Mouse (Mus musculus) forebrain, embryonic 12.5 days (tissue): Measurements from ENCODE around the gene Rnf222. TPM values are rescaled to one million over a fixed set of nuclear protein-coding genes. Genes with fewer than 3 reads are reported as not detected.

Experiments
- ATAC-seq: fragments of 200-750 bp; cut with Nextera tagmentation; 2 replicates; pipeline ENCODE4 v1.8.0; 2017; ENCODE audit warnings: moderate TSS enrichment; ENCODE audit not compliant: low FRiP score
- H3K27ac ChIP-seq: fragments of 300-500 bp; sonication (generic); 2 replicates; pipeline ENCODE4 v1.5.1; 2016; ENCODE audit warnings: mild to moderate bottlenecking
- H3K27me3 ChIP-seq: fragments of 300-500 bp; sonication (generic); 2 replicates; pipeline ENCODE4 v1.6.1; 2016; ENCODE audit warnings: mild to moderate bottlenecking
- H3K36me3 ChIP-seq: fragments of 300-500 bp; sonication (generic); replicated peaks from 2 replicates; pipeline ENCODE4 v1.6.1; 2016; ENCODE audit warnings: mild to moderate bottlenecking
- H3K4me1 ChIP-seq: fragments of 300-500 bp; sonication (generic); 2 replicates; pipeline ENCODE4 v1.6.1; 2016
- H3K4me2 ChIP-seq: fragments of 300-500 bp; sonication (generic); 2 replicates; pipeline ENCODE4 v1.6.1; 2016; ENCODE audit warnings: mild to moderate bottlenecking, moderate library complexity
- H3K4me3 ChIP-seq: fragments of 300-500 bp; sonication (generic); replicated peaks from 2 replicates; pipeline ENCODE4 v1.5.1; 2016; ENCODE audit warnings: mild to moderate bottlenecking
- H3K9ac ChIP-seq: fragments of 300-500 bp; sonication (generic); 2 replicates; pipeline ENCODE4 v1.6.1; 2016; ENCODE audit warnings: mild to moderate bottlenecking
- H3K9me3 ChIP-seq: fragments of 300-500 bp; sonication (generic); 2 replicates; pipeline ENCODE4 v1.6.1; 2016
- WGBS: fragments of 180-500 bp; shearing (Covaris S2); methylation state at CpG from one replicate; pipeline ENCODE4 v1.1.7; 2016; 5-methylcytosine and 5-hydroxymethylcytosine counted together
- polyA plus RNA-seq: library from polyadenylated mRNA; unstranded; fragments of >200 nt; fragmentation: Nextera tagmentation; extraction: Ambion mirVana; gene quantifications from 2 replicates; pipeline ENCODE4 v1.2.1, GENCODE M21; 2016

Rnf222 gene
- 0.06 TPM in 1 of 2 replicates, not detected in the other for polyA plus RNA-seq

- ATAC-seq, result no peak
- Histone ChIP-seq H3K27me3 (no peaks in the 10 kb centered on the region; the same call in 1 of the 2 replicates), H3K36me3 (no peaks in the 10 kb centered on the region), H3K9me3 (no peaks in the 10 kb centered on the region), H3K4me2 (no peak within 1 kb of the TSS), H3K4me3 (no peak within 1 kb of the TSS), H3K9ac (no peak within 1 kb of the TSS), H3K4me1 (no peaks in the 10 kb centered on the region), H3K27ac (no peak within 1 kb of the TSS)
- 37% methylated on average over 6 of the region's 6 CpGs for WGBS
These were observed at the start of gene Rnf222 for GRCm38 (mm10) chr11:68888253-68888652. Gene Rnf222 (plus strand): TSS chr11:68888553.

DNA sequence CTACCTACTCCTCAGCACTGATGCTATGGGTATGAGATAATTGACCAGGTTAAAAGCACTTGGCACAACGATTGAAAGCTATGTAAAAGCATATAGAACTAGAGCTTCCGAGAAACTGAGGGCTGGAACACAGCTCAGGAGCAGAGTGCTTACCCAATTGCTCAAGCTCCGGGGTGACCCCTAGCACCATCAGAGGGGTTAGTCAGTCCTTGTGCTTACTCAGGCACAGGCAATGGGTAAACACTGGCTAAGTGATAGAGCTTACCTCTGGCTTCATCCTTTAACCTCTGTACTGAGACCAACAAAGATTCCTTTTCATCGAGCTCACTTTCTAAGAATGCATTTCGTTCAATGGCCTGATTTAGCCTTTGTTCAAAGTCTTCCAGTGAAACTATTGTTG, 48.7 kb upstream of the Rnf222 start:
- no peak overlapping the region for H3K4me3 ChIP-seq
- peaks cover 61% of the 10 kb centered on the region for H3K36me3 ChIP-seq
- no peaks in the 10 kb centered on the region for H3K4me1 ChIP-seq
- no peak overlapping the region for H3K27ac ChIP-seq
- H3K9ac ChIP-seq, result no peak overlapping the region
- ATAC-seq, result no peak
- 58% methylated on average over 5 of the region's 5 CpGs for WGBS
- H3K9me3 ChIP-seq, result no peaks in the 10 kb centered on the region
- no peak overlapping the region for H3K4me2 ChIP-seq
- no peaks in the 10 kb centered on the region for H3K27me3 ChIP-seq

- WGBS, result 90% methylated on average over 7 of the region's 7 CpGs
- Histone ChIP-seq H3K27me3 (peaks cover 9% of the 10 kb centered on the region), H3K27ac (no peak overlapping the region), H3K9ac (no peak overlapping the region), H3K4me3 (no peak overlapping the region), H3K9me3 (no peaks in the 10 kb centered on the region), H3K4me2 (no peak overlapping the region), H3K36me3 (no peaks in the 10 kb centered on the region), H3K4me1 (peaks cover 27% of the 10 kb centered on the region)
- no peak for ATAC-seq
These were observed 37.5 kb upstream of the Rnf222 start for GRCm38 (mm10) chr11:68850862-68851261.

DNA sequence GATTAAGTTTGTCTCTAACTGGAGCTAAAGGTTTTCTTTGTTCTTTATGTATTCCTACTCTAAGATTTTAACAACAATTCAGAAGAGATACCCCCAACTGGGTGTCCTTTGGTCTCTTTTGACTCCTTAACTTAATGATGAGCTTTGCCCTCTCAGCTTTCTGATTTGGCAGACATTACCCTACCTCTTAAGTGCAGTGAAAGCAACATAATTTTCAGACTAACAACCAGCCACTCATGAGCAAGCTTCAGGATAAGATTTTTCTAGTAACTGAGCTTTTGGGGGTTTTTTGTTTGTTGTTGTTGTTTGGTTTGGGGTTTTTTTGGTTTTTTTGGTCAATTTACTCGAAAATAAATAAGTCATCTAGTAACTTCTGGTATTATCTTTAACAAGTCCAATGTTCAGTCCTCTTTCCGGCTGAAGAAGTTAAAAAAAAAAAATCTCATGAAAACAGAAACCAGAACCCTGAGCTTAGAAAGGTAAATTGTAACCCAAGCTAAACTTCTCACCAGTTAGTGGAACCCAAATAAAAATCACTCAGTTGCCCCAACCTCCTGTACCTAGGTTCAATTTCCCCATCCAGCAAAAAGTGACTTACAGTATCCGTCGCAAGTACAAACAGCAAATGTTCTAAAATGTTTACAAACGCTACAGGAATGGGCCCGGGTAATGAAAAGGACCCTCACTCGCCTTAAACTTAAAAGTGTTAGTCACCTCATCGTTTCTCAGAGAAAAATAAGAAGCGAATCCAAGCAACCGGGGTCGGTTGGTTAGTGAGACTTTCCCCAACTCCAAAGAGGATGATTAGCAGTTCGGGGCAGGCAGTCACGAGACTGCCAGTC, 36.5 kb upstream of the Rnf222 start:
- H3K4me2 ChIP-seq, result peak overlapping the region; percentile 71
- H3K9me3 ChIP-seq, result no peaks in the 10 kb centered on the region
- peak overlapping the region; percentile 92 for H3K9ac ChIP-seq
- H3K27me3 ChIP-seq, result peaks cover 10% of the 10 kb centered on the region
- H3K4me3 ChIP-seq, result peak overlapping the region; percentile 83
- peak overlapping the region; percentile 97 for H3K27ac ChIP-seq
- 4% methylated on average over 13 of the region's 13 CpGs for WGBS
- H3K4me1 ChIP-seq, result peaks cover 27% of the 10 kb centered on the region
- no peak for ATAC-seq
- H3K36me3 ChIP-seq, result no peaks in the 10 kb centered on the region

GRCm38 (mm10) chr11:68852486-68852901, 35.9 kb upstream of the Rnf222 start:
- H3K27me3 ChIP-seq, result peaks cover 10% of the 10 kb centered on the region
- under 1% methylated on average over 33 of the region's 36 CpGs for WGBS
- H3K4me3 ChIP-seq, result peak overlapping the region; percentile 83
- peak; percentile 28 for ATAC-seq
- H3K27ac ChIP-seq, result peak overlapping the region; percentile 97
- H3K36me3 ChIP-seq, result no peaks in the 10 kb centered on the region
- H3K9ac ChIP-seq, result peak overlapping the region; percentile 92
- H3K9me3 ChIP-seq, result no peaks in the 10 kb centered on the region
- peak overlapping the region; percentile 71 for H3K4me2 ChIP-seq
- peaks cover 27% of the 10 kb centered on the region for H3K4me1 ChIP-seq

DNA sequence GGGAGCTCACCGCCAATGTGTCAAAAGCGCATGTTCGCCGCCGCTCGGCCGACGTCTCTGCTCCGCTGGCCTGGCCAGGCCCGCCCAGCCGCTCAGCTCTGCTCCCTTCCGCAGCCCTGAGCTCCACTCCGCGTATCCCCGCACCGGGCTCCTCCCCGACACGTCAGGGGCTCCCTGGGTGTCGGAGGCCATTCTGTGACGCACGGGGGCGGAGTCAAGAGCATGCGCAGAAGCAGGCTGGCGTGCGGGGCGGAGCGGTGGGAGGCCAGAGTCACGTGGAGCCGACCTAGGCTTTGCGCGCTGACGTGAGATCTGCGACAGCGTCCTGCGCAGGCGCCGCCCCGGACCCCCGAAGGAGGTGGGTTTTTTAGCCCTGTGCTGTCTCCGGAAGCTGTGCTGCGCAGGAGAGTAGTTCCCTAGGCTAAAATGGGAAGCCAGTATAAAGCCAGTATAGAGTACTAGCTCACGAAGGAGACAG, 35.4 kb upstream of the Rnf222 start:
- Histone ChIP-seq H3K27ac (peak overlapping the region; percentile 97), H3K4me2 (peak overlapping the region; percentile 71), H3K27me3 (peaks cover 10% of the 10 kb centered on the region), H3K4me3 (peak overlapping the region; percentile 83), H3K9ac (peak overlapping the region; percentile 92), H3K36me3 (no peaks in the 10 kb centered on the region), H3K9me3 (no peaks in the 10 kb centered on the region), H3K4me1 (peaks cover 27% of the 10 kb centered on the region)
- peak; percentile 99 for ATAC-seq
- under 1% methylated on average over 42 of the region's 42 CpGs for WGBS

DNA sequence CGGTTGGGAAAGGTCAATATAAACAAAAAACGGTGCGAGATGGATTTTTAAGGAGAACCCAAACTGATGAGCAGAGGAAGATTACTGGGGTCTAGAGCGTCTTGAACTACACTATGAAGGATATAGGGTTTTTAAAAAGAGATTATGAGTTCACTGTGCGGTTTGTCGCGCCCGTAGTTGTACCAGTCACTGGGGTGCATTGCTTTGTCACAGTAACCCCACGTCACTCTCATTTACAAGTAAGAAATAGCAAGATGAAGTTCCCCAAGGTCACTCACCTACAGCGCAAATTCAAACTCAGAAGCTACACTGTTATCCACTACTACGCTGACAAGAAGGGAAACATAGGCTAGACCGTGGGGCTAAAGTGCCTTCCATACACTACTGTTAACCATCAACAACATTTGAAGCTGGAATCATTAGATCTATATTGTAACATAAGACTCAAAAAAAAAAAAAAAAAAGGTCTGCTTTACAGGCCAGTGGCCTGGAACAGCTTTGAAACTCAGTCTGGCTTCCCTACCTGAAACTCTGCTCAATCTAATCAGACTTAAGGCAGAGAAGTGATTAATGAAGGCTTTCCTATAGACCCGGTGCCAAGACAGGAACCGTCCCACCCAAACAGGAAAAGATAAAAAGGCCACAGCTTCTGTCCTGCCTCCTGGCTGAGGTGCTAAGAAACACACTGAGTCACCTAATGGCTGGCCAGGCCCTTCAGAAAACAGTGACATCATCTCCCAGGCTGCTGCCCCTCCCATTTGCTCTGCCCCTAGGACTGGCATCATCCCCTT, 34.5 kb upstream of the Rnf222 start:
- peak overlapping the region; percentile 83 for H3K4me3 ChIP-seq
- H3K4me1 ChIP-seq, result peaks cover 27% of the 10 kb centered on the region
- H3K9me3 ChIP-seq, result no peaks in the 10 kb centered on the region
- H3K9ac ChIP-seq, result peak overlapping the region; percentile 92
- peak overlapping the region; percentile 97 for H3K27ac ChIP-seq
- no peaks in the 10 kb centered on the region for H3K36me3 ChIP-seq
- H3K4me2 ChIP-seq, result peak overlapping the region; percentile 71
- WGBS, result 52% methylated on average over 14 of the region's 14 CpGs
- H3K27me3 ChIP-seq, result peaks cover 10% of the 10 kb centered on the region
- ATAC-seq, result no peak

DNA sequence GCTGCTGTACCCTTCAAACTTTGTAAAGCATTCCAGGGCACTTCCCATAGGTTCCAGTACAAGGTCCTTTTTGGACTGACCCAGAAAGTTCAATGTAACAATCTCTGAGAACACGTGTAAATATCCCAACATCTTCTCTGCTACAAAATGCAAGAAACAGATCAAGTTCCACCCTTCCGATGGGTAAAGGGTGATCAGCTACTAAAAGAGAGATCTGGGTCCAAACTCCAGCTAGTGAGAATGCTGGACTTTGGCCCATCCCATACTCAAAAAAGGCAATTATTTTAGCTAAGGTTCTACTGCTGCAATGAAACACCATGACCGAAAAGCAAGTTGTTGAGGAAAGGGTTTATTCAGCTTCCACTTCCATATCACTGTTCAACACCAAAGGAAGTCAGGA, 33.7 kb upstream of the Rnf222 start:
- Histone ChIP-seq H3K9me3 (no peaks in the 10 kb centered on the region), H3K27ac (no peak overlapping the region), H3K4me2 (no peak overlapping the region), H3K27me3 (peaks cover 10% of the 10 kb centered on the region), H3K4me3 (no peak overlapping the region), H3K9ac (no peak overlapping the region), H3K4me1 (peaks cover 27% of the 10 kb centered on the region), H3K36me3 (no peaks in the 10 kb centered on the region)
- WGBS, result 88% methylated on average over 3 of the region's 3 CpGs
- ATAC-seq, result no peak

GRCm38 (mm10) chr11:68857329-68857728, 31.0 kb upstream of the Rnf222 start:
- H3K4me3 ChIP-seq, result no peak overlapping the region
- no peak for ATAC-seq
- 94% methylated on average over 3 of the region's 3 CpGs for whole genome bisulfite sequencing
- H3K36me3 ChIP-seq, result no peaks in the 10 kb centered on the region
- H3K9me3 ChIP-seq, result no peaks in the 10 kb centered on the region
- no peak overlapping the region for H3K4me2 ChIP-seq
- peaks cover 10% of the 10 kb centered on the region for H3K27me3 ChIP-seq
- H3K4me1 ChIP-seq, result peaks cover 9% of the 10 kb centered on the region; the same call in 1 of the 2 replicates
- H3K9ac ChIP-seq, result no peak overlapping the region
- no peak overlapping the region for H3K27ac ChIP-seq

- Histone ChIP-seq H3K4me1 (no peaks in the 10 kb centered on the region), H3K9me3 (no peaks in the 10 kb centered on the region), H3K4me2 (no peak overlapping the region), H3K27me3 (peaks cover 5% of the 10 kb centered on the region), H3K36me3 (no peaks in the 10 kb centered on the region), H3K9ac (no peak overlapping the region), H3K4me3 (no peak overlapping the region), H3K27ac (no peak overlapping the region)
- 86% methylated on average over 8 of the region's 8 CpGs for WGBS
- ATAC-seq, result no peak
These were observed 28.3 kb upstream of the Rnf222 start for GRCm38 (mm10) chr11:68859943-68860593.

- no peaks in the 10 kb centered on the region; the same call in 1 of the 2 replicates for H3K27me3 ChIP-seq
- H3K27ac ChIP-seq, result no peak overlapping the region
- H3K4me1 ChIP-seq, result no peaks in the 10 kb centered on the region
- WGBS, result 70% methylated on average over 2 of the region's 2 CpGs
- no peak overlapping the region for H3K9ac ChIP-seq
- H3K36me3 ChIP-seq, result no peaks in the 10 kb centered on the region
- no peak for ATAC-seq
- no peak overlapping the region for H3K4me3 ChIP-seq
- no peak overlapping the region for H3K4me2 ChIP-seq
- no peaks in the 10 kb centered on the region for H3K9me3 ChIP-seq
These were observed 26.1 kb upstream of the Rnf222 start for GRCm38 (mm10) chr11:68862260-68862659.

DNA sequence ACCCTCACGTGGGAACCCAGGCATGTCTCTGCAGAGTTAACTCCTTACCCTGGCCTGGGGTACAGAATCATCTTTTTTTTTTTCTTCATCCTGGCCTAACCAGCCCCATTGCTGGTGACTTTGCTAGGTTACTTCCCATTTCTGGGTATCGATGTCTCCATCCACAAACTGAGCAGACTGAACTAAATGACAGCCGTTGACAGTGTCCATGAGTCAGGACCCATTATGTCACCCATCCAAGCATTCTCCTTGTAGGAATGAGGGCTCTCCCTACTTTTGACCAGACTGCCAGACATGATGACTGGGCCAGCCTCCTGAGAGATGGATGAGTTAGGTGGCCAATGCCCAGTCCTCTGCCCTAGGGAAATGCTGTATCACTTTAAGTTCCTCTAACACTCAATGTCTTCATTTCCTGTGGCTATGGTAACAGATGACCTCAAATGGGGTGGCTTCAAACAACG, 24.7 kb upstream of the Rnf222 start:
- WGBS, result 83% methylated on average over 4 of the region's 4 CpGs

More for the DNA sequence above, 24.7 kb upstream of the Rnf222 start:
- no peaks in the 10 kb centered on the region for H3K36me3 ChIP-seq
- H3K27me3 ChIP-seq, result no peaks in the 10 kb centered on the region; the same call in 1 of the 2 replicates
- H3K9me3 ChIP-seq, result no peaks in the 10 kb centered on the region
- H3K4me2 ChIP-seq, result no peak overlapping the region
- H3K4me1 ChIP-seq, result no peaks in the 10 kb centered on the region
- H3K4me3 ChIP-seq, result no peak overlapping the region
- no peak overlapping the region for H3K27ac ChIP-seq
- peak overlapping the region; percentile 4; the same call in 1 of the 2 replicates for H3K9ac ChIP-seq
- no peak for ATAC-seq
